Mouse (Mus musculus): Measurements from ENCODE around the gene Fam20c. TPM values are rescaled to one million over a fixed set of nuclear protein-coding genes. Genes with fewer than 3 reads are reported as not detected.

Gene Fam20c
- total RNA-seq, 1 experiment from 2014 or later = 17.6 TPM

DNA sequence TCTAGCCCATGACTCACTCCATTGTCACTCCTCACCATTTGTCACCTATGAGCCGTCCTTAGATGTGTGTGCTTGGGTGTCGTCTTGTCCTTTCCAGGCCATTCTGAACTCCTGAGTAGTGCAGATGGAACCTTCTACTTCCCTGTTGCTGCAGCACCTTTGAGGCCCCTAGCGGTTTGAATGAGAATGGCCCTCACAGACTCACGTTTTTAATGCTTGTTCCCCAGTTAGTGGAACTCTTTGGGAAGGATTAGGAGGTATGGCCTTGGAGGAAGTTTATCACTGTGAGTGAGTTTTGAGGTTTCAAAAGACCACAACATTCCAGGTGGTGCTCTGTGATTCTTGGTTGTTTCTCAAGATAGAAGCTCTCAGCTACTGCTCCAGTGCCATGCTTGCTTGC is 97.8 kb downstream of the Fam20c start:
- ATAC-seq (replicated peaks; ENCODE audit: insufficient number of reproducible peaks, low FRiP score, low TSS enrichment, poor library complexity, severe bottlenecking) = no peak

DNA sequence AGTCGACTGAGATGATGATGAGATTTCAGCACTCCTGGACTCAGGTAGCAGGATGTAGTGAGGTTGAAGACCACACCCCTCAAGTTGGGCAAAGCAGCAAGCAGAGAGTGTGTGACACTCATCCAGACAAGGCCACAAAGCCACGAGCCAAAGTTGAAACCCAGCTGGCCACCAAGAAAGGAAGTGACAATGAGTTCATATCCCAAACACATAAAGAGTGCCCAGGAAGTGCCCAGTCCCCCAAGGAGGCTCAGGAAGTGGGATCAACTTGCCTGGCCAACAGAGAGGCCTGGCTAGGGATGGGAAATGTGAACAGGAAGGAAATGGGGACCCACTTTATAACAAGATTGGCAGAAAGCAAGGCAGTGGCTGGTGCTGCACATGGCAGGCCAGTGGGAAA is 99.0 kb downstream of the Fam20c start:
- no peak for ATAC-seq (replicated peaks; ENCODE audit: insufficient number of reproducible peaks, low FRiP score, low TSS enrichment, poor library complexity, severe bottlenecking)

DNA sequence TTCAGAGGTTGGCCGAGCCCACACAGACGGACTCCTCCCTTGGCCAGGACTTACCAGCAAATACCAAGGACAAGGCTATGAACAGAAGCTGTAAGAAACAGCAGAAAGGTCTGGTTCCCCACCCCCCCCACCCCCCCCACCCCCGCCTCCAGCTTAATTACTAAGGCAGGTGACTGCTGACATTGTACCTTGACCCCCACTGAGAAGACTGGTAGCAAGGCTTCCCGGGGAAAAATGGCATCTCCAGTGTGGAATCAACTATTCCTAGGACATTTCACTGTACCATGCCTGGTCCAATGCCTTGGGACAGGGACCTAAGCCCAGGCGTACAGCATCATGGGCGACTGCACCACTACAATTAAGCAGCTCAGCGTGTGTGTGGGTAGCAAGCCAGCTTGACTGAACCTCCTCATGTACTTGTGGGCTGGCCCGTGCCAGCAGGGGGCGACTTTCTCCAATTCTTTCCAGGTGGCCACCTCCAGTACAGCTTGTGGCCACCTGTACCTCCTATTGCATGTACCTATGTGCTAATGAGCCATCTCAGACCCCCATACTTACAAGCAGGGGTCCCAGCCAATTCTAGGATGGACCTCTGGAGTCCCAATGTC is 102.8 kb downstream of the Fam20c start:
- ATAC-seq (replicated peaks; ENCODE audit: insufficient number of reproducible peaks, low FRiP score, low TSS enrichment, poor library complexity, severe bottlenecking) = no peak

DNA sequence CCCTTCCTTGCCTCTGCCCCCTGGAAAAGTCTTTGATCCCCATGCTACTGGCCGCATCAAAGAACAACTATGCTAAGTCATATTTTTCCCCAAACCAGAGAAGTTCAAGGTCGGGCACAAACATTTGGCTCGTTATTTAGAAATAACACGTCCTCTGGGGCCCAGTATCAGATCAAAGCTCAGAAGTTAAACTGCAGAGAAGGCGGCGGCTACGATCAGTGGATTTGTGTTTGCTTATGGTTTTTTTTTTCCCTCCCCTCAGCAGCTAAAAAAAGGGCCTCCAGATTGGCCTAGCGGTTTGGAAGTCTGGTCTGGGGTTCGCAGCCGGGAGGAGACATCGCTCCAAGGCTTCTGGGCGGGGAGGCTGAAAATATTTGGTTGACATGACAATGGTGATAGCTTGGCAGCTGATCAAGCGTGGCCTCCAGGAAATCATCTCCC is 103.5 kb downstream of the Fam20c start:
- no peak for ATAC-seq (replicated peaks; ENCODE audit: insufficient number of reproducible peaks, low FRiP score, low TSS enrichment, poor library complexity, severe bottlenecking)

Other genes starting within 250 kb of the Fam20c start
- not detected in 3 replicates for gene 1700123K08Rik, start 189.8 kb upstream of the Fam20c start, total RNA-seq (2017)
- gene Zfp68, start 134.8 kb upstream of the Fam20c start, total RNA-seq (2017) = 53.7 to 70.6 TPM (median 65.0 TPM) in 3 replicates
- gene A430033K04Rik, start 131.7 kb upstream of the Fam20c start, total RNA-seq (2017) = 4.2 to 13.7 TPM (median 7.4 TPM) in 3 replicates
- gene Gm5294, start 65.6 kb downstream of the Fam20c start, total RNA-seq (2017) = not detected in 3 replicates
- 1.1 to 1.7 TPM in 2 of 3 replicates, not detected in the other for gene Pdgfa, start 242.9 kb downstream of the Fam20c start, total RNA-seq (2017)